Mouse (Mus musculus) kidney, postnatal 0 days (tissue): Measurements from ENCODE around the gene Spdl1. TPM values are rescaled to one million over a fixed set of nuclear protein-coding genes. Genes with fewer than 3 reads are reported as not detected.

Source experiments
- ATAC-seq: fragments of 200-750 bp; cut with Nextera tagmentation; replicated peaks from 2 replicates; pipeline ENCODE4 v1.8.0; 2017; ENCODE audit warnings: low read depth, moderate number of reproducible peaks, moderate TSS enrichment, moderate library complexity; ENCODE audit not compliant: low FRiP score
- DNase-seq: peaks from one replicate; pipeline ENCODE4 v3.0.0-alpha.2; 2016; ENCODE audit warnings: low spot score
- H3K27ac ChIP-seq: fragments of 300-500 bp; sonication (generic); 2 replicates; pipeline ENCODE4 v1.5.1; 2014; ENCODE audit warnings: mild to moderate bottlenecking
- H3K27me3 ChIP-seq: fragments of 300-500 bp; sonication (generic); 2 replicates; pipeline ENCODE4 v1.6.1; 2014; ENCODE audit warnings: low read length, mixed read lengths; ENCODE audit not compliant: insufficient read depth
- H3K36me3 ChIP-seq: fragments of 300-500 bp; sonication (generic); 2 replicates; pipeline ENCODE4 v1.6.1; 2014; ENCODE audit warnings: low read length, mixed read lengths; ENCODE audit not compliant: insufficient read depth
- H3K4me1 ChIP-seq: fragments of 300-500 bp; sonication (generic); replicated peaks from 2 replicates; pipeline ENCODE4 v1.6.1; 2014; ENCODE audit warnings: antibody characterized with exemption, low read length, mixed read lengths; ENCODE audit not compliant: insufficient read depth
- H3K4me2 ChIP-seq: fragments of 300-500 bp; sonication (generic); 2 replicates; pipeline ENCODE4 v1.6.1; 2014; ENCODE audit warnings: mild to moderate bottlenecking, low read length, moderate library complexity, mixed read lengths
- H3K4me3 ChIP-seq: fragments of 300-500 bp; sonication (generic); replicated peaks from 2 replicates; pipeline ENCODE4 v1.5.1; 2014; ENCODE audit warnings: low read depth, low read length
- H3K9ac ChIP-seq: fragments of 300-500 bp; sonication (generic); 2 replicates; pipeline ENCODE4 v1.6.1; 2014; ENCODE audit warnings: low read depth, low read length
- H3K9me3 ChIP-seq: fragments of 300-500 bp; sonication (generic); replicated peaks from 2 replicates; pipeline ENCODE4 v1.6.1; 2016; ENCODE audit warnings: low read length, inconsistent platforms, mixed read lengths
- CTCF ChIP-seq: IDR thresholded peaks from 2 replicates; pipeline ENCODE4 v1.5.1; 2016; ENCODE audit warnings: antibody characterized with exemption, low read depth, mild to moderate bottlenecking, moderate library complexity
- WGBS: fragments of 180-500 bp; shearing (Covaris S2); extraction: QIAGEN DNeasy Blood & Tissue Kit; methylation state at CpG from one replicate; pipeline ENCODE4 v1.1.7; 2014; 5-methylcytosine and 5-hydroxymethylcytosine counted together
- polyA plus RNA-seq: library from polyadenylated mRNA; unstranded; fragments of >200 nt; fragmentation: Nextera tagmentation; extraction: Ambion mirVana; gene quantifications from 2 replicates; pipeline ENCODE4 v1.2.1, GENCODE M21; 2015

Spdl1 gene
- polyA plus RNA-seq, 1 experiment from 2014 or later, result 9.0 TPM

DNA sequence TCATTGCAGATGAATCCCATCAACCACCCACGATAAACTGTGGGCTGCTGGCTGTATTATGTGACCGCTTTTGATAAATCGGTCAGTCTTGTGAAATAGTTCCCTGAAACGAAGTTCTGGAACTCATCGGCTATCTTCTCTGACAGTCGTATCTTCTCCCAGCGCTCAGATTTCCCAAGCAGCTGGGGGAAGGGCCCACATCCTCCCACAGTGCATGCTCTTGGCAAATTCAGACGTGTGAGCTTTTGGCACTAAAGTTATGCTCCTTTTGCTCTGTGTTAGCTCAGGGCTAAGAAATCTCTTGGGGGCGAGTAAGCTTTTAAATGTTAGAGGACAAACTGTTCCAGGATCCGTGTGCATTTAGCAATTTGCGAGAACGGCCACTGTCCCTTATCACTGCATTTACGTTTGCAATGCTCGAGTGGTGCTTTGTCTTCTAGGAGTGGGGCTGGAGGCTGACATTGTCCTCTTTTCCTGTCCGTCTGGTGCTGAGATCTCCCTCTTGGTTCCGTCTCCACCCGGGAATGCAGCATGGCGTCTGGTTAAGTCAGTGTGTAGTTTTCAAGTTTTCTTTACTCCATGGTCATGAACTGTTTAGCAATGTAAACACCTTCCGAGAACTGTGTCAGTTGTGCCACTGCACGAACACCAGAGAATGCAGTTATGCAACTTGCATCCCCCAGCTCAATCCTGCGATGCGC, 12.3 kb upstream of the Spdl1 start:
- peak overlapping the region; percentile 18; the same call in 1 of the 2 replicates for H3K4me3 ChIP-seq
- H3K9me3 ChIP-seq, result no peaks in the 10 kb centered on the region
- H3K9ac ChIP-seq, result peak overlapping the region; percentile 37; the same call in 1 of the 2 replicates
- WGBS, result 23% methylated on average over 22 of the region's 22 CpGs
- peak overlapping the region; percentile 54 for H3K4me2 ChIP-seq
- DNase-seq (peak; percentile 57), ATAC-seq (peak; percentile 13; the same call in 1 of the 2 replicates)
- no peaks in the 10 kb centered on the region for H3K36me3 ChIP-seq
- no peaks in the 10 kb centered on the region for H3K27me3 ChIP-seq
- H3K27ac ChIP-seq, result no peak overlapping the region
- no peak for TF ChIP-seq CTCF
- H3K4me1 ChIP-seq, result no peaks in the 10 kb centered on the region

DNA sequence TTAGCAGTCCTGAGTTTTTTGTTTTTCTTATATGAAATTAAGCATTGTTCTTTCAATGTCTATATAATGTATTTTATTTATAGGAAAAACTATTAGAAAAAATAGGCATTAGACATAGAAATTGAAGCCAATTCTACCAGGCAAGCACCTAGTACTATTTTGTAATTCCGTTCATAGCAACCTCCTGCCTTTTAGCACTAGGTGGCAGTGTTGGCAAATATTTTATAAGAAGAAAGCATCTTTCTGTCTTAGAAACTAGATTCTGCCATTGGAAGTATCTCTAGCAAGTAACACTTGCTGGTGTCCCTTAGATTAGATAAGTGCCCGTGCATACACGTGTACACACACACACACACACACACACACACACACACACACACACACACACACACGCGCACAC, 10.1 kb upstream of the Spdl1 start:
- DNase-seq (peak; percentile 85), ATAC-seq (no peak)
- no peaks in the 10 kb centered on the region for H3K9me3 ChIP-seq
- no peaks in the 10 kb centered on the region for H3K27me3 ChIP-seq
- WGBS, result 35% methylated on average over 5 of the region's 5 CpGs
- H3K4me2 ChIP-seq, result no peak overlapping the region
- TF ChIP-seq CTCF, result peak; percentile 75
- H3K27ac ChIP-seq, result no peak overlapping the region
- no peaks in the 10 kb centered on the region for H3K4me1 ChIP-seq
- H3K4me3 ChIP-seq, result no peak overlapping the region
- no peaks in the 10 kb centered on the region for H3K36me3 ChIP-seq
- no peak overlapping the region for H3K9ac ChIP-seq

DNA sequence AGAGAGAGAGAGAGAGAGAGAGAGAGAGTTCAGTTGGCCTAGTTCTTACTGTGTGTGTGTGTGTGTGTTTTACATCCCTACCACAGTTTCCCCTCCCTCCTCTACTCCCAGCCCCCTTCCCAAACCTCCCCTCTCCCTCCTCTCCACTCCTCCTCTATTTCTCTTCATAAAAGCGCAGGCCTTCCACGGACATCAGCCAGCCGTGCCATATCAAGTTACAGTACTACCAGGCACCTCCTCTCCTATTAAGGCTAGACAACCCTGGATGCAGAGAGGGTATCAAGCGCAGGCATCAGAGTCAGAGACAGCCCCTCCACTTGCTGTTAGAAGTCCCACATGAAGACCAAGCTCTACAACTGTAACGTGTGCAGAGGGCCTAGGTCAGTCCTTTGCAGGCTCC, 6.8 kb upstream of the Spdl1 start:
- WGBS, result 21% methylated on average over 5 of the region's 5 CpGs
- TF ChIP-seq CTCF, result no peak
- 0 out of 2 replicates have a peak, but pooled peaks have one; percentile 25 for ATAC-seq

DNA sequence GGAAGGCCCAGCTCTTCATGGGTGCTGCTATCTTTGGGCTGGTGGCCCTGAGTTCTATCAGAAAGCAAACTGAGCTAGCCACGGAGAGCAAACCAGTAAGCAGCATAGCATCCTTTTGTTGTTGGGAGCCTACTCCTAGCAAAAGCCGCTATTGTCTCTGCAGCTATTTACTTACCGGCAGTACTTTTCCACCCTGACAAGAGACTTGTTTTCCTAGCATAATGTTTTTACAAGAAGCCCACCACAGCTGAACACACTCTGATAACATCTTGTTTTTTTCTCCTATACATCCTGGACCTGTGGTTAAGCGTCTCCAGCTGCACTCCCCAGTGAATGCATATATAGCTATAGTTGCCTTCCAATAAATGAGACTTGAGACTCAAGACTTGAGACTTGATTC, 5.6 kb upstream of the Spdl1 start:
- ATAC-seq, result no peak
- no peak for TF ChIP-seq CTCF
- WGBS, result 55% methylated on average over 4 of the region's 4 CpGs

More for the DNA sequence above, 6.8 kb upstream of the Spdl1 start:
- Histone ChIP-seq H3K9ac (no peak overlapping the region), H3K27ac (no peak overlapping the region), H3K4me2 (no peak overlapping the region), H3K4me3 (no peak overlapping the region), H3K9me3 (no peaks in the 10 kb centered on the region), H3K27me3 (no peaks in the 10 kb centered on the region), H3K36me3 (no peaks in the 10 kb centered on the region), H3K4me1 (no peaks in the 10 kb centered on the region)
- DNase-seq, result peak; percentile 38

DNA sequence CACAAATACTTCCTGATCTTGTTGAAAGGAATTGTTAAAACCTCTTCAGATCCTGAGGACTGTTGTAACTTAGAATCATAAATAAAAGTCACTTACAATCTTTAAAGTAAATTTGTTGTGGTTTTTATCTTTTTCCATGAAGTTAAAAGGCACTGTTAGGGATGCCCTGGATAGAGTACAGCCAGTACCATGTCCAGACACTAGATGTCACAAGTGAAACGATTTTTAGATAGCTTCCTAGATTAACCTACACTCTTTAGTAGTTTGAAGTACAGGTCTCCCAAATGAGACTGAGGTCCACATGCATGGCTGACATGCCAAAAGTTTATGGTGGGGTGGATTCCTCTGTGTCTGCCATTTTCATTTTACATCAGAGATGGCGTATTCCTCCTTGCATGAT, 2.8 kb upstream of the Spdl1 start:
- Histone ChIP-seq H3K9ac (no peak overlapping the region), H3K4me1 (peaks cover 6% of the 10 kb centered on the region), H3K27me3 (no peaks in the 10 kb centered on the region), H3K27ac (no peak overlapping the region), H3K4me3 (no peak overlapping the region), H3K36me3 (no peaks in the 10 kb centered on the region), H3K4me2 (no peak overlapping the region), H3K9me3 (no peaks in the 10 kb centered on the region)
- TF ChIP-seq CTCF, result peak; percentile 51
- 38% methylated on average over 2 of the region's 2 CpGs for WGBS
- ATAC-seq (no peak), DNase-seq (peak; percentile 54)

More for the DNA sequence above, 5.6 kb upstream of the Spdl1 start:
- no peaks in the 10 kb centered on the region for H3K4me1 ChIP-seq
- H3K9ac ChIP-seq, result no peak overlapping the region
- no peaks in the 10 kb centered on the region for H3K27me3 ChIP-seq
- no peak for DNase-seq
- H3K9me3 ChIP-seq, result no peaks in the 10 kb centered on the region
- H3K27ac ChIP-seq, result no peak overlapping the region
- H3K36me3 ChIP-seq, result no peaks in the 10 kb centered on the region
- no peak overlapping the region for H3K4me2 ChIP-seq
- H3K4me3 ChIP-seq, result no peak overlapping the region

- H3K4me2 ChIP-seq, result peak overlapping the region; percentile 76
- H3K9ac ChIP-seq, result peak overlapping the region; percentile 55
- 0 out of 2 replicates have a peak, but pooled peaks cover 7% of the 10 kb centered on the region for H3K36me3 ChIP-seq
- TF ChIP-seq CTCF, result no peak
- DNase-seq (no peak), ATAC-seq (peak; percentile 22; the same call in 1 of the 2 replicates)
- peaks cover 6% of the 10 kb centered on the region for H3K4me1 ChIP-seq
- no peaks in the 10 kb centered on the region for H3K9me3 ChIP-seq
- peak overlapping the region; percentile 73 for H3K4me3 ChIP-seq
- no peak overlapping the region for H3K27ac ChIP-seq
- WGBS, result 8% methylated on average over 4 of the region's 5 CpGs
- no peaks in the 10 kb centered on the region for H3K27me3 ChIP-seq
Observed at GRCm38 (mm10) chr11:34832678-34833077, 763 bp downstream of the Spdl1 start.
